Mouse (Mus musculus) layer of hippocampus, postnatal 14 days (tissue): ENCODE results near the gene Pomgnt1. TPM values are rescaled to one million over a fixed set of nuclear protein-coding genes. Genes with fewer than 3 reads are reported as not detected.
A peak's percentile ranks its signal among the peaks of the same experiment; 100 is the strongest.

Experiments used
- DNase-seq, 2 experiments: peaks; one replicate each; pipeline ENCODE4 v3.0.0; 2021 to 2022; ENCODE audit warnings: low spot score in 2 of 2, mixed read lengths in 1 of 2
- total RNA-seq, 2 experiments: library from RNA; stranded (reverse); gene quantifications; 2 replicates each; pipeline ENCODE4 v1.2.3; 2021

Pomgnt1 gene
- total RNA-seq, 2 experiments from 2014 or later, result 71.8 to 72.1 TPM

DNA sequence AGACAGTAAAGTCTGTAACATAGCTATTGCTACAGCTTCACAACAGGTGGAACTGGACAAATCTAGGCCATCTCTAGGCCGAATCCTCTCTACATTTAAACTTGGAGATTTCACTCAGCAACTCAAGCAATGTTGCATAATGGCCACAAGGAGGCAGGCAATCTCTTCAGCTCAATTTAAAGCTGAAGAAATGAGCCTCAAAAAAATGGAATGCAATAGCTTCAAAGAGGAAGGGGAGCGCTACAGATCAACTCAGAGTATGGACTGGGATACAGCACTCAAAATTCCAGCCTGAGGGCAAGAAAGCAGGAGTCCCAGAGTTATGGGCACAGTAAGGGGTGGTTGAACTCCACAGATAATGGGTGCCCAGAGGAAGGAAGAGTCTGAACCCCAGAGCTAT is 11.3 kb downstream of the Pomgnt1 start:
- peak in 1 of 2 experiments; percentile 47 for DNase-seq

DNA sequence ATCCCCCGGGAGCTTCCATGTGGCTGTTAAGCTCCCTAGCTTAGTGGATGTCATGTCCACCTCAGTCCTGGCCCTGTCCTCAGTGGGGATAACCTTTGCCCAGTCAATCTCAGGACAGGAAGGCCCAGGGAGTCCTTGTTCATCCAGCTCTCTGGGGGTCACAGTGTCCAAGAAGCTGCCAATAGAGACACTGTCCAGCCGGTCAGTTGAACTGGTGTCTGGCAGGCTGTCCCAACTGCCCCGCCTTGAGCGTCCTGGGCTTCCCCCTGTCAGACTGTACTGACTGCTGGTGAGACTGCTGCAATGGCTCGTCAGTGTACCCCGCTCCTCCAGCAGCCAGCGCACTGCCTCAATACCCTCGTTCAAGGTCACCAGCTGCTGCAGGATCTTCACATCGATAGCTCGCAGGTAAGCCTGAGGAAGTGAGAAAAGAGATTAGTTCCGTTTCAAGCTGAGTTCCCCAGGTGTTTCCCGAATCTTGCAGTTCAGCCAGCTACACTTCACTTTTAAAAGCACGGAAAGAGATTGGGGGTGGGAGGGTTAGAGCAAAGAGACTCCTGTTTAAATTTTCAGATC is 13.9 kb downstream of the Pomgnt1 start:
- no peak for DNase-seq

DNA sequence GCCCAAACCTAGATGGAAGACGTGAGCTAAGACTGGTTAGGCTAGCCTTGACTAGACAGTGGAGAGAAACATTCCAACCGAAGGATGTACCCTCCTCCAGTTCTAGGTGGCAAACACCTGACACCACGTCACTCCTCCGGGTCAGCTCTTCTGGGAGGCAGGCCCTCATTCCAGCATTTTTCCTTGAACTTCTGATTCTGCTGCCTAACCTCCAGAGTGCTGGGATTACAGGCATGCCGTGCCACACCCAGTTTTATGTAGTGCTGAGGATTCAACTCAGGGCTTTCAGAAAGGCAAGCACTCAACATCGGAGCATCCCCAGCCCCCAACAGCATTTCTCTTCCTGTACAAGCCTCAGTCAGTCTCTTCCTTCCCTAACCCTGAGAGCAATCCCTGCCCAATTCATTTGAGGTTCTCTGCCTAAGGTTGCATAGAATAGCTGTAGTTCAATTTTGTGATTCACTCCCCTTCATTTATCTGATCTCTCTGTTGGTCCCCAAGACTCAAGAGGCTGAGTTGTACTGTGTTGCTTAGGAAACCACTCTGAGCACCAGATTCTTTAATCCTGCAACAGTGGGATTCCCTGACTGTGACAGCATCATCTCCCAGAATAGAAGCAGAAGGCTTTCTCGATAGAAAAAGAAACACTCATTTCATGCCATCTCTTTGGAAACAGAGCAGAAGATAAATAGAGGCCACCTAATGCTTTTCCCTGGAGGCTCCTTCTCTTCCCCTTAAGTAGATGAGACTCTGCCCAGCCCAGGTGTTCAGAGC is 17.3 kb downstream of the Pomgnt1 start:
- peak in 1 of 2 experiments; percentile 43 for DNase-seq

DNA sequence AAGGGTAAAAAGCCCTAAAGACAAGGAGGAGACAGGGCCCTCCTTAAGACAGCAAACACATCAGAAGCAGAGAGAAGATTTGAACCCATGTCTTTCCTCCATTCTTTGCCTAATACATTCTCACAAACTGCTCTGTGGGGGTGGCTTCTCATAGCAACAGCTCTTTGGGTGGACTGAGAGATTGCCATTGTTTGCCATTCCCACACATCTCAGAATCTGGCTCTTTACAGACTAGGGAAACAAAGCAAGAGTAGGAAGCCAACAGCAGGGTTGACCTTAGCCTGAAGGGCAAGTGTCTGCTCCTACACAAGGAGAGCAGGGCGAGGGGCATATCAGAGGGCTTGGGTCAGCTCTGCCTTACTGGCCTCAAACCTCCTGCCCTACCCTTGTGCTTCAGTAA is 18.1 kb downstream of the Pomgnt1 start:
- no peak for DNase-seq

DNA sequence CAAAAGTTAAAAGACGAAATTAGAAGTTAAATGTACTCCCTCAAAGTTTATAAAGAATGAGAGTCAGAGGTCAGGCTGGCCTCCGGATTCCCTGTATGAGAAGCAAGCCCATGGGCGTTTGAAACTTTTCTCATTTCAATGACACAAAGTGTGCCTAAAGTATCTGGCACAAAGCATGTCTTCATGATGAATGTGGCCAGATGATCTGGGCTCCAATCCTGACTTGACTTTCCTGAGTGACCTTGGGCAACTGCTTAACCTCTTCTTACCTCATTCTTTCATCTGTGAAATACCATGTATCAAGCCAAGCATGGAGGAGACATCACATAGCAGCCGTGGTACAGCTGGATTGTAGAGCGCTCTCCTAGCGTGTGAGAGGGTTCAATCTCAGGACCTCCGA is 18.6 kb downstream of the Pomgnt1 start:
- DNase-seq, result no peak

DNA sequence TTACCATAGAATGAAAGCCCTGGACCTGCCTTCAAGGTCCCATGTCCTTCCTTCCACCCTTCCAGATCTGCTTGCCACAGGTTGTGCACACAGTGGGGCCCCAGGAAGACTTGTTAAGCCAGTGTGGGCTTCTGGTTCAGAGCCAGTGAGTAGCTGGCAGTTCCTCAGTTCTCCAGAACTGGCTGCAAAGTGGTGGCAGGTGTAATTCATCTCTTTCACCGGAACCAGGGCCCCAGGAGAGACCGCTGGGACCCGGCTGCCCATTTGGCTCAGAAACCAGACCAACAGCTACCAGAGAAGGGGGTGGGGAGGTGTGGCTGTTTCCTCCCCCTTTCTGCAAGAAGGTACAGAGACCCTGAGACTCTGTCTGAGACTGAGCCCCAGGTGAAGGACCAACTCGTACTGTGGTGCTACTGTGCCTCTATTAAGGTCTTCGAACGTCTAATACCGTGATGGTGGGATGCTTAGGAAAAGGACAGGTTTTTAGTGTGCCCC is 19.7 kb downstream of the Pomgnt1 start:
- DNase-seq, result no peak

DNA sequence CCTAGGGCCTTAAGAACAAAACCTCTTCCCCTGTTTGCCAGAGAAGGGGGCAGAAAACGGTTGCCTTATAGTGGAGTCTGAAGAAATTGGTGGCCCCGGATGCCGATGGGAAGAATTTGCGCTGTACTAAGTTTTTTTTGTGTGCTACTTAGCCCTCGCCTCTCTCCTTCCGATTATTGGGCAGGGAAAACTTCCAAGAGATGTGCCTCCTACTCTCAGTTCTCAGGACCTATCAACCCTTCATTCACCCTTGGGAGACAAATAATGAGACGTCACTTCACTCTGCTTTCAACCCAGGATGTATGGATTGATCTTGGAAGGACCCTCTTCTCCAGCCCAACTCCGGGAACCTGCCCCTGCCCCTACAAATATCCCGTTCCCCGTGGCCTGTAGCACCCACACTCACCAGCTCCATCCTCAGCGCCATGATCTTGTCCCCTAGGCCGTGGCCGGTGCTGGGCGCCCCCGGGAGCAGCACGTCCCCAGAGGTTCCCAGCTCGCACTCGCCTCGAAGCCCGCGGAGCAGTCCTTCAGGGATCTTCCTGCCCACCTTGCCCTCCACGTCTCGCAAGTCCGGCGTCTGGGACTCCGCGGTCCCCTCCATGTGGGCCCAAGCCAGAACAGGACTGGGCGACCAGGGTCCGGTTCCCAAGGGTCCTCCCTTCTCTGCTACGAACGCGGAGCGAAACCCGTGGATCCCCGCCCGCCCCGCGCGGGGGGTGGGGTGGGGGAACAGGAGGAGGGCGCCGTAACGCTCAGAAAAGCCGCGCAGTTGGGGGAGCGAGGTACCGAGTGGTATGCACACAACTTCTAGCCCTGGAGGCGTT is 20.5 kb downstream of the Pomgnt1 start:
- peak; percentile 69 to 73 for DNase-seq

DNA sequence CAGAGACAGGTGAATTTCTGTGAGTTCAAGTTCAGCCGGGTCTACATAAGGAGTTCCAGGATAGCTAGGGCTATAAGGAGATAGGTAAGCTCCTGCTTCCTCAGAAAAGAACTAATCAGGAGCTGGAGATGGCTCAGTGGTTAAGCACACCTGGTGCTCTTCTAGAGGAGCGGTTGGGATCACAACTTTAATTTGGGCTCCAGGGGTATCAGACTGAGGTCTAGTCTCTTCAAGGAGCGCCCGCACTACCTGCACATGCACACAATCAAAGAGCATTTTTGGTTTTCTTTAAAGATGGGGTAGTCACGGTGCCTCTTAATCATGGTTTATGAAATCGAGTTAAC is 26.1 kb downstream of the Pomgnt1 start:
- DNase-seq, result no peak

DNA sequence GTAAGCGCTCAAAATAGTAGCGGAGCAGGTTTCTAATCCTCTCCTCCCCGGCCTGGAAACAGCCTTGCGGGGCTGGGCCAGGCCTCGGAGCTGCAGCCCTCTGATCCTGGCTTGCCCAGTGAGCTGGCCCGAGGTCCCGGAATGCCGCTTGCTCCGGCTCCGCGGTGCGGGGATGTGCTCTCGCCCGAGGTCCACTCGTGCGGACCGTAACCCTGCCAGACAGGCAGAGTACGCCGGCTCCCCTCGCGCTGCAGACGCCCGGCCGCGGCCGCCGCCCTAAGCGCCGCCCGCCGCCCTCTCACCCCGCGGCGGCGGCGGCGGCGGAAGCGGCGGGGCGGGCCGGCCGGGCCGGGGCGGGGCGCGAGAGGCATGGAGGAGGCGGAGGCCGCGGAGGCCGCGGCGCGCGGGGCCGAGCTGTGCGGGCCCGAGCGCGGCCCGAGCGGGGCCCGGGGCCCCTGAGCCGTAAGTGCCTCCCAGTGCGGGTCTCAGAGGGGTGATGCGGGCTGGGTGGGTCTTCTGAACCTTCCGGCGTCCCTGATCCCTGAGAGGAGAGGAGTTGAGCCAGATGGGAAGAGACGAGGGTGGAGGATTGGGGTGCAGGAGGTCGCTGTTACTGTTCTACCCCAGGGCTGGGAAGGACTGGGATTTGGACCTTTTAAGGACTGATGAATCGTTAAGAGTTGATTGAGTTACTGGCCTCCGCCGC is 26.7 kb downstream of the Pomgnt1 start:
- peak; percentile 32 to 50 for DNase-seq

DNA sequence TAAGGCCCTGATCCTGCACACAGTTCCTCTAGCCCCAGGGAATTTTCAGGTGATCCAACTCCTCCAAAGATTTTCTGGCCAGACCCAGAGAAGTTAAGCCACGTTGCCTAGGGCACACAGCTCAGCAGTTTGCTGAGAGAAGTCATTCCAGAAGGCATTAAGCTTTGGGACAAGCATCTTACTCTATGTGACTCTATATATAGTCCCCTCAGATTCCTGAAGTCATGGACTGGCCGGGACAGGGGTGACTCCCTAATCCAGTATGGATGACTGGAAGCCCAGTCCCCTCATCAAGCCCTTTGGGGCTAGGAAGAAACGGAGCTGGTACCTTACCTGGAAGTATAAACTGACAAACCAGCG is 27.2 kb downstream of the Pomgnt1 start:
- DNase-seq, result no peak

DNA sequence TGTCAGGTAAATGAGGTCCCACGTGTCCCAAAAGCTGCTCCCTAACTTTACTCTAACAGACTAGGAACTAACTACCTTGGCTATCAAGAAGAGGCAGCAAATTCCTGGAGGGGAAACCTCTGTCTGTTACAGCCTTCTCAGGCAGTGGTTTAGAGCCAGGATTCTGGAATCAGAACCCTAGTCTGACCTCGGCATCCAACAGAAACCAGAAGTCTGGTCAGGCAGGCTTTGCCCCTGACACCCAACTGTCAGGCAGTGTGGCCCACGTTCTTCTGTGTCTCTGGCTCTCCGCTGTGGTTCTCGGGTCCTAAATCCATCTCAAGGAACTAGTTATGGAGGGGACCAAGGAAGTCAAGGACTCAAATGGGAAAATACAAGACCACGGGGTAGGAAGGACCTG is 27.6 kb downstream of the Pomgnt1 start, which contains the start of gene Lurap1:
Gene Lurap1 (minus strand): TSS at position 101 of the 400 bp plus-strand sequence.
- DNase-seq, result no peak

DNA sequence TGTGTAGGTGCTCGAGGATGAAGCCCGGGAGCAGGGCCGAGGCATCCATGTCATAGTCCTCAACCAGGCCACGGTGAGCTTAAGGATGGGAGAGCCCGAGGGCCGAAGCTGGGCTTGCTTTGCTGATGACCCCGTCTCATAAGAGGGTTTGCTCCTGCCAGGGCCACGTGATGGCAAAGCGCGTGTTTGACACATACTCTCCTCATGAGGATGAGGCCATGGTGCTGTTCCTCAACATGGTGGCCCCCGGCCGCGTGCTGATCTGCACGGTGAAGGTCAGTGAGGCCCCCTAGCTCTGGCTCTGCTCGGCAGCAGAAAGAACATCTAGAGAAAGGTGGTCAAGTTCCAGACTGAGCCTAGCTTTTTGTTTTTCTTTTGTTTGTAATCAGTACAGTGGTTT is 29.1 kb downstream of the Pomgnt1 start:
- no peak for DNase-seq

DNA sequence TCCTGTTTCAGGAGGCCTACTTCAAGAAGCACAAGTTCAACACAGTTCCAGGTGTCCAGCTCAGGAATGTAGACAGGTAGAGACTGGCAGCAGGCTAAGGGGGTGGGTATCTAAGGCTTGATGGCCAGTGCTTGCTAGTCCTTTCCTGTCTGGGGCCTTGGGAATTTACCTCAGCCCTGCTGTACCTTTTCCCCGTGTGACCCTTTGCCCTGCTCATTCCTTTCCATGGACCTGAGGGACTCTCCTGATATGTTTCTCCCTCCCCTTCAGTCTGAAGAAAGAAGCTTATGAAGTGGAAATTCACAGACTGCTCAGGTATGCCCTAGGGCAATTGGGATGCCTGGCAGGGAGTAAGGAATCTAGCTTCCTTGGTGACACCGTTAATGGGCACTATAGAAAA is 34.2 kb downstream of the Pomgnt1 start:
- DNase-seq, result no peak

DNA sequence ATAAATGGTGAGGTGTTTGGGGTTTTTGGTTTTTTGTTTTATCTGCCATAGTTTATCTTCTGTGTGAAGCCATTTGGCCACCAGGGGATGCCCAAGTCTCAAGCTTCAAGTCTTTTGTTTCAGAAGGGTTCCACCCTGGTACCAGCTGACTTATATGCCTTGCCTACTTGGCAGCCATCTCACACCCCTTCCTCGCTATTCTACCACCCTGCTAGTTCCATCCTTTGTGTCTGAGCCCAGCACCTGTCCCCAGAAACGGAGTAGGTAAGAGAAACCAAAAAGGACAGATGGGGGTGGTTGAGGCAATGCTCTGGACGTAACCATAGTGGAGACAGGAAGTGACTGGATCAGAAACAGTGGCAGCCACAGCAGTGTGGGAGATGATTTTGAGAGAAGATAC is 36.3 kb downstream of the Pomgnt1 start:
- DNase-seq, result peak; percentile 27 to 44

DNA sequence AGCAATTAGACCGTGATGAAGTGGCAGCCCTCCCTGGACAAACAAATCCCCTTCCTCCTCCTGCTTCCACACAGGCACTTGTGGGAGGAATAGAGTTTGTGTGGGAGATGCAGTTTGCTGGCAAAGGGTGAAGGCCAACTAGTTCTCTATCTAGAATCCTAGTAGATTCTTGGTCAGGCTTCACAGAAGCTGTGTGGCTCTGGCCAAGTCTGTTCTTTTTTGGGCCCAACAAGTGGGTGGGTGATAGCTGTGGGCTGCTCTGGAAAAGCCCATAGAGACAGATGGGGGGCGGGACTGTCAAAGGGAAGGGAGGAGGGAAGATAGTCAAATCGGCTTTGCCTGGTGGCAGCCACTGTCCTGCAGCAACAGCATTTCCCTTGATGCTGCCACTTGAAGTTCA is 37.1 kb downstream of the Pomgnt1 start:
- DNase-seq, result peak; percentile 46 to 82

DNA sequence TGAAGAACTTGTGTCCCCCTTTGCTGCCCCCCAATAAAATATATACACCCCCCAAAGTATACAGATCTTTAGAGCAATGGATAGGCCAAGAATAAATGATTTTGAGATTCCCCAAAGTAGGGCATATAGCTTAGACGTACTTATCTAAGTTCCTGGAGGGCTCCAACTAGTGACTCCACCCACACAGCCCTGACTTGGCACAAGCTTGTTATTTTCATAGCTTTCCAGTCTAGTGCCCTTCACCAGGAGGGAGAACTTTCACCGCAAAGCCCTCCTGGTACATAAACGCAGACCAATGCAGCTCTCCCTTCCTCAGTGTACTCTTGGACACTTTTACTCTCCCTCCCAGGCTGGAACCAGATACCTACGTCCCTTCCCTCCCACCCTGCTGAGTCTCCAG is 38.5 kb downstream of the Pomgnt1 start:
- DNase-seq, result no peak

DNA sequence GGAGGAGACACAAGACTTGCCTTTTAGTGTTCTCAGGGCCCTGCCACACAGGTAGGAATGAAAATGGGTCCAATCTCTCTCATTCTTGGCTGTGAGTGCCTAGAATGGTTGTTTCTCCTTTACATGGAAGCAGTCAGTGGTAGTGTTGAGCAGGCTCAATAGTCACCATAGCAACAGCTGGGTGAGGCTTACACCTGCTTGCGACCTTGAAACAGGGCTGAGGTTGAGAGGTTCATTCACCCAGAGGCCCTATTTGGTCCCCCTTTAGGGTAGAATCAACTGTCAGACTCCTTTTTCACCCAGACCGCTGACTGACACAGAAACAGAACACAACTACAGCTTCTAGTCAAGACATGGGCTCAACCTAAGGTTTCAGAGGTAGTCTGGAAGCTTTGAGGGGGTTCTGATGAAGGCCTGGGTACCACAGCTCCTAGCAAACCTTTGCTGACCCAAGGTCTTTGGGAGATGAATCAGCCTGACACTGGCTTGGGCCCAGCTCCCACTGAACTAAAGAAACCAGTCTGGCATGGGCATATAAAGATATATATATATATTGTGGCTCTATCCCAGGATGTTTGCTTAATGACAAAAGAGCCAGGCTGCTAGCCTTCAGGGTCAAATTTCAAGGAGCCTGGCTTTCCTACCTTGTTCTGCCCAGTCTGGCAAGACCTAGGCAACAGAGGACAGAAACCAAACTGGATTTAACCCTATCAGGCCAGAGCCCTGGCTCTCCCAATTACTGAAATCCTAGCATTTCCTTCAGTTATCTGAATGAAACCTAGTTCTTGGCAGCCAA is 41.3 kb downstream of the Pomgnt1 start:
- no peak for DNase-seq

DNA sequence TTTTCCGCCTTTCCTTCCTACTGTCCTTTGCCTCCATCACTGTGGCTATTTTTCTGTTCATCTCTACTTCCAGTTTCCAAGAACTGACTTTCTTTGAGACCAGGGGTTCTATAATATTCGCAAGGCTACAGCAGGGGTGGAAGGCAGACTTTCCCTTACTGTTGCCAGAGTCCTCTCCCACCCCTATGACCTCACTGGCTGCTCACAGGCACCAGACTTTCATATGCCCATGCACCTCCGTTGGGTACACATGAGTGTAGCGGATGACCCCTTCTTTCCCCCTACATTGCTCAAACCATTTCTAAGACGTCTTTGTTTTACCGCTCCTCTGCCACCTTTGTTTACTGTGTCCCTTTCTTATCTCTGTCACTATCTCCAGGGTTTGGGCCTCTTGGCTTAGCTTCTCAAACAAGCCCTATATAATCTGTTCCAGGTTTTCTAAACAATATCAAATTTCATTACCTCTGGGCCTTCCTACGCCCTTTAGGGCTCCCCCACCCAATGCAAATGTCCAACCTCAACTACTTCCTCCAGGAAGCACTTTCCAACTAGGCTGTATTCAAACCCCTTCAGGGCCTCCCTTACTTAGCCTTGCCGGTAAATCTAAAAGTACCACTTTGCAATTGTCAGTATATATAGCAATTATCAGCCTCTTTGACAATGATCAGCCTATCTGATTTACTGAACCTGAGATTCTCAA is 42.2 kb downstream of the Pomgnt1 start:
- no peak for DNase-seq

DNA sequence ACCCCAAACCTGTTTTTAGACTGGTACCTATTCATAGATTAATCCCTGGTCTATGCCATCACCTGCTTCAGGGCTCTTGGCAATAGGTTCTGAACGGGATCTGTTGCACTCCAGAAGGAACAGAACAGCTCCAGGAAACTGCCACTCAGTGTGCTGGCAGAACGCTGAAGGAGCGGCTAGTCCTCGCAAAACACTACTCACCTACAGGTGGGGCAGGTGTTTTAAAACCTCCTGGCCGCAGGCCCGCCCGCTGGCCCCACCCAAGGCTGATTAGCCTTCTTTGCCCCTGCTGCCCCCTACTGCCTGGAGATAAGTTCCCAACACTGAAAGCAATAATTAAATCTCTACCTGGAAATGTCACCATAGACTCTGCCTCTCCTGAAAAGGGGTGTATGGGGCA is 43.8 kb downstream of the Pomgnt1 start, which contains the start of gene Tspan1:
Gene Tspan1 (minus strand): TSS at position 198 of the 400 bp plus-strand sequence.
- no peak for DNase-seq
